8 mouse cellular contexts compared by ENCODE assay signal in genomic region chr5:93092857-93093622, GRCm38 (mm10). TPM values are rescaled to one million over a fixed set of nuclear protein-coding genes. Genes with fewer than 3 reads are reported as not detected.
DNase-seq lines count a peak whose midpoint lies in the region; ATAC-seq lines count a peak whose summit lies in the region.

TSS of gene Sept11 (plus strand) at chr5:93093437.

- peaks cover 65% of the 10 kb centered on the region for H3K4me1 ChIP-seq in megakaryocyte, embryonic 14.5 days

- ATAC-seq in common myeloid progenitor, adult 5-6 weeks (replicated peaks; ENCODE audit: low read depth, poor library complexity, severe bottlenecking) = peak; percentile 77

- H3K9me3 ChIP-seq in megakaryocyte, embryonic 14.5 days = no peaks in the 10 kb centered on the region

- peaks cover 25% of the 10 kb centered on the region for H3K36me3 ChIP-seq in megakaryocyte, embryonic 14.5 days (replicated peaks; ENCODE audit: low read length)

- DNase-seq in ZHBTc4 (ENCODE audit: low read depth, low spot score) = peak; percentile 96
- DNase-seq in gastrocnemius, adult 8-10 months (ENCODE audit: low spot score in 2 of 2) = peak; percentile 92 to 94
- peak; percentile 81 for DNase-seq in hindlimb bud, embryonic 11.5 days (ENCODE audit: extremely low spot score, low read depth, low spot score)
- DNase-seq in left cerebral cortex, adult 8-10 months (ENCODE audit: low spot score in 2 of 2) = peak; percentile 93 to 94
- peak; percentile 96 for DNase-seq in right cerebral cortex, postnatal 10 days (ENCODE audit: low spot score in 2 of 2)
- DNase-seq in urinary bladder, postnatal 25 days (ENCODE audit: low spot score) = peak; percentile 92

- H3K27me3 ChIP-seq in megakaryocyte, embryonic 14.5 days (replicated peaks) = no peaks in the 10 kb centered on the region

- H3K4me3 ChIP-seq in megakaryocyte, embryonic 14.5 days (replicated peaks) = peak within 1 kb of the TSS; percentile 100

RNA-seq across cellular contexts. Expression of gene Sept11, which starts in this region (rescaled TPM):
- 66.4 and 67.9 TPM in 2 replicates for total RNA-seq in common myeloid progenitor, adult 5-6 weeks (2017)
- total RNA-seq in gastrocnemius, adult 8-10 months (2022) = 100 to 1,000 TPM in 1 of 4 experiments, 10 to 100 TPM in 3; 91.3 to 100 (median 94.8) TPM
- total RNA-seq in left cerebral cortex, adult 8-10 months (2022) = 100 to 1,000 TPM; 172 to 182 (median 180) TPM
- polyA plus RNA-seq in megakaryocyte, embryonic 14.5 days (2012; ENCODE audit: insufficient read depth, low replicate concordance) = 8.9 and 29.8 TPM in 2 replicates

Comparison
In these comparisons a context has a peak if more than half of its experiments do, and no peak if none do; other contexts are left out.
1. Peak in every context shown above with its lines: DNase-seq, ATAC-seq and H3K4me3 ChIP-seq.